Mouse (Mus musculus): ENCODE results near the gene Ccdc38. TPM values are rescaled to one million over a fixed set of nuclear protein-coding genes. Genes with fewer than 3 reads are reported as not detected.

Ccdc38 gene
- polyA plus RNA-seq, 1 experiment from 2014 or later, result 0.25 TPM

GRCm38 (mm10) chr10:93589281-93589848, 48.9 kb downstream of the Ccdc38 start, which contains the start of gene Snrpf:
Snrpf (minus strand) TSS chr10:93589706.
- under 1% methylated on average over 63 of the region's 63 CpGs for WGBS
- H3K27me3 ChIP-seq (ENCODE audit: control insufficient read depth, insufficient read depth, low read length), result no peaks in the 10 kb centered on the region
- H3K27ac ChIP-seq (ENCODE audit: low read length), result peak within 1 kb of the TSS; percentile 52
- H3K4me1 ChIP-seq (ENCODE audit: control insufficient read depth, insufficient read depth, low read length), result peaks cover 15% of the 10 kb centered on the region
- H3K4me2 ChIP-seq (ENCODE audit: low read depth, low read length), result peak within 1 kb of the TSS; percentile 89
- peak; percentile 92 for ATAC-seq (ENCODE audit: insufficient read depth, low FRiP score)
- peaks cover 4% of the 10 kb centered on the region; the same call in 1 of the 2 replicates for H3K36me3 ChIP-seq (ENCODE audit: control insufficient read depth, insufficient read depth, low read length)
- H3K9me3 ChIP-seq (replicated peaks; ENCODE audit: control insufficient read depth, low read length), result no peaks in the 10 kb centered on the region
- H3K9ac ChIP-seq (ENCODE audit: low read length), result peak within 1 kb of the TSS; percentile 90
- H3K4me3 ChIP-seq (replicated peaks; ENCODE audit: low read length), result peak within 1 kb of the TSS; percentile 94

- Histone ChIP-seq H3K36me3 (ENCODE audit: control insufficient read depth, insufficient read depth, low read length) (no peaks in the 10 kb centered on the region), H3K9me3 (replicated peaks; ENCODE audit: control insufficient read depth, low read length) (no peaks in the 10 kb centered on the region), H3K27ac (ENCODE audit: low read length) (no peak overlapping the region), H3K4me2 (ENCODE audit: low read depth, low read length) (no peak overlapping the region), H3K4me3 (replicated peaks; ENCODE audit: low read length) (no peak overlapping the region), H3K9ac (ENCODE audit: low read length) (no peak overlapping the region), H3K27me3 (ENCODE audit: control insufficient read depth, insufficient read depth, low read length) (no peaks in the 10 kb centered on the region), H3K4me1 (ENCODE audit: control insufficient read depth, insufficient read depth, low read length) (peaks cover 16% of the 10 kb centered on the region)
- 52% methylated on average over 12 of the region's 12 CpGs for WGBS
- no peak for ATAC-seq (ENCODE audit: insufficient read depth, low FRiP score)
Observed at GRCm38 (mm10) chr10:93592456-93592855, 52.0 kb downstream of the Ccdc38 start.

GRCm38 (mm10) chr10:93594022-93594482, 53.6 kb downstream of the Ccdc38 start:
- H3K4me2 ChIP-seq (ENCODE audit: low read depth, low read length), result peak overlapping the region; percentile 87
- peak; percentile 66; the same call in 1 of the 2 replicates for ATAC-seq (ENCODE audit: insufficient read depth, low FRiP score)
- H3K36me3 ChIP-seq (ENCODE audit: control insufficient read depth, insufficient read depth, low read length), result no peaks in the 10 kb centered on the region
- H3K27me3 ChIP-seq (ENCODE audit: control insufficient read depth, insufficient read depth, low read length), result no peaks in the 10 kb centered on the region
- H3K27ac ChIP-seq (ENCODE audit: low read length), result no peak overlapping the region
- peak overlapping the region; percentile 46 for H3K4me3 ChIP-seq (replicated peaks; ENCODE audit: low read length)
- H3K9me3 ChIP-seq (replicated peaks; ENCODE audit: control insufficient read depth, low read length), result no peaks in the 10 kb centered on the region
- peaks cover 5% of the 10 kb centered on the region; the same call in 1 of the 2 replicates for H3K4me1 ChIP-seq (ENCODE audit: control insufficient read depth, insufficient read depth, low read length)
- peak overlapping the region; percentile 67 for H3K9ac ChIP-seq (ENCODE audit: low read length)
- WGBS, result 2% methylated on average over 22 of the region's 22 CpGs

GRCm38 (mm10) chr10:93595831-93596230, 55.4 kb downstream of the Ccdc38 start:
- Histone ChIP-seq H3K36me3 (ENCODE audit: control insufficient read depth, insufficient read depth, low read length) (no peaks in the 10 kb centered on the region), H3K4me2 (ENCODE audit: low read depth, low read length) (no peak overlapping the region), H3K9me3 (replicated peaks; ENCODE audit: control insufficient read depth, low read length) (no peaks in the 10 kb centered on the region), H3K9ac (ENCODE audit: low read length) (no peak overlapping the region), H3K27me3 (ENCODE audit: control insufficient read depth, insufficient read depth, low read length) (no peaks in the 10 kb centered on the region), H3K27ac (ENCODE audit: low read length) (no peak overlapping the region), H3K4me1 (ENCODE audit: control insufficient read depth, insufficient read depth, low read length) (peaks cover 3% of the 10 kb centered on the region; the same call in 1 of the 2 replicates), H3K4me3 (replicated peaks; ENCODE audit: low read length) (no peak overlapping the region)
- 55% methylated on average over 4 of the region's 4 CpGs for WGBS
- ATAC-seq (ENCODE audit: insufficient read depth, low FRiP score), result no peak

- no peak overlapping the region for H3K27ac ChIP-seq (ENCODE audit: low read length)
- H3K36me3 ChIP-seq (ENCODE audit: control insufficient read depth, insufficient read depth, low read length), result no peaks in the 10 kb centered on the region
- H3K9ac ChIP-seq (ENCODE audit: low read length), result no peak overlapping the region
- H3K27me3 ChIP-seq (ENCODE audit: control insufficient read depth, insufficient read depth, low read length), result no peaks in the 10 kb centered on the region
- no peak overlapping the region for H3K4me2 ChIP-seq (ENCODE audit: low read depth, low read length)
- H3K9me3 ChIP-seq (replicated peaks; ENCODE audit: control insufficient read depth, low read length), result no peaks in the 10 kb centered on the region
- peaks cover 3% of the 10 kb centered on the region; the same call in 1 of the 2 replicates for H3K4me1 ChIP-seq (ENCODE audit: control insufficient read depth, insufficient read depth, low read length)
- no peak overlapping the region for H3K4me3 ChIP-seq (replicated peaks; ENCODE audit: low read length)
- no peak for ATAC-seq (ENCODE audit: insufficient read depth, low FRiP score)
- WGBS, result 70% methylated on average over 3 of the region's 3 CpGs
Observed at GRCm38 (mm10) chr10:93596641-93597040, 56.2 kb downstream of the Ccdc38 start.

GRCm38 (mm10) chr10:93602309-93602708, 61.9 kb downstream of the Ccdc38 start:
- Histone ChIP-seq H3K4me3 (replicated peaks; ENCODE audit: low read length) (no peak overlapping the region), H3K9me3 (replicated peaks; ENCODE audit: control insufficient read depth, low read length) (no peaks in the 10 kb centered on the region), H3K27me3 (ENCODE audit: control insufficient read depth, insufficient read depth, low read length) (no peaks in the 10 kb centered on the region), H3K4me1 (ENCODE audit: control insufficient read depth, insufficient read depth, low read length) (no peaks in the 10 kb centered on the region), H3K36me3 (ENCODE audit: control insufficient read depth, insufficient read depth, low read length) (no peaks in the 10 kb centered on the region), H3K4me2 (ENCODE audit: low read depth, low read length) (no peak overlapping the region), H3K27ac (ENCODE audit: low read length) (no peak overlapping the region), H3K9ac (ENCODE audit: low read length) (no peak overlapping the region)
- WGBS, result 84% methylated on average over 5 of the region's 5 CpGs
- ATAC-seq (ENCODE audit: insufficient read depth, low FRiP score), result no peak

GRCm38 (mm10) chr10:93603256-93603655, 62.8 kb downstream of the Ccdc38 start:
- Histone ChIP-seq H3K4me2 (ENCODE audit: low read depth, low read length) (no peak overlapping the region), H3K9ac (ENCODE audit: low read length) (no peak overlapping the region), H3K27me3 (ENCODE audit: control insufficient read depth, insufficient read depth, low read length) (no peaks in the 10 kb centered on the region), H3K36me3 (ENCODE audit: control insufficient read depth, insufficient read depth, low read length) (no peaks in the 10 kb centered on the region), H3K4me3 (replicated peaks; ENCODE audit: low read length) (no peak overlapping the region), H3K27ac (ENCODE audit: low read length) (no peak overlapping the region), H3K4me1 (ENCODE audit: control insufficient read depth, insufficient read depth, low read length) (no peaks in the 10 kb centered on the region), H3K9me3 (replicated peaks; ENCODE audit: control insufficient read depth, low read length) (no peaks in the 10 kb centered on the region)
- no peak for ATAC-seq (ENCODE audit: insufficient read depth, low FRiP score)
- 88% methylated on average over 1 of the region's 1 CpGs for WGBS

- no peaks in the 10 kb centered on the region for H3K36me3 ChIP-seq (ENCODE audit: control insufficient read depth, insufficient read depth, low read length)
- H3K27me3 ChIP-seq (ENCODE audit: control insufficient read depth, insufficient read depth, low read length), result no peaks in the 10 kb centered on the region
- no peak for ATAC-seq (ENCODE audit: insufficient read depth, low FRiP score)
- no peak overlapping the region for H3K27ac ChIP-seq (ENCODE audit: low read length)
- H3K9ac ChIP-seq (ENCODE audit: low read length), result no peak overlapping the region
- H3K4me1 ChIP-seq (ENCODE audit: control insufficient read depth, insufficient read depth, low read length), result no peaks in the 10 kb centered on the region
- no peak overlapping the region for H3K4me2 ChIP-seq (ENCODE audit: low read depth, low read length)
- 85% methylated on average over 9 of the region's 9 CpGs for WGBS
- no peak overlapping the region for H3K4me3 ChIP-seq (replicated peaks; ENCODE audit: low read length)
- H3K9me3 ChIP-seq (replicated peaks; ENCODE audit: control insufficient read depth, low read length), result peaks cover 6% of the 10 kb centered on the region
Observed at GRCm38 (mm10) chr10:93606326-93606725, 65.9 kb downstream of the Ccdc38 start.

- no peak overlapping the region for H3K4me3 ChIP-seq (replicated peaks; ENCODE audit: low read length)
- no peaks in the 10 kb centered on the region for H3K36me3 ChIP-seq (ENCODE audit: control insufficient read depth, insufficient read depth, low read length)
- peaks cover 6% of the 10 kb centered on the region for H3K9me3 ChIP-seq (replicated peaks; ENCODE audit: control insufficient read depth, low read length)
- H3K4me1 ChIP-seq (ENCODE audit: control insufficient read depth, insufficient read depth, low read length), result no peaks in the 10 kb centered on the region
- no peak overlapping the region for H3K27ac ChIP-seq (ENCODE audit: low read length)
- no peak for ATAC-seq (ENCODE audit: insufficient read depth, low FRiP score)
- no peak overlapping the region for H3K4me2 ChIP-seq (ENCODE audit: low read depth, low read length)
- H3K9ac ChIP-seq (ENCODE audit: low read length), result no peak overlapping the region
- 43% methylated on average over 9 of the region's 9 CpGs for WGBS
- H3K27me3 ChIP-seq (ENCODE audit: control insufficient read depth, insufficient read depth, low read length), result no peaks in the 10 kb centered on the region
Observed at GRCm38 (mm10) chr10:93608051-93608450, 67.6 kb downstream of the Ccdc38 start.

Measured in stomach, embryonic 16.5 days (tissue).